Mouse (Mus musculus) lung, postnatal 0 days (tissue): ENCODE results near the gene Raf1.

Source experiments
- CTCF ChIP-seq: IDR thresholded peaks from 2 replicates; pipeline ENCODE4 v1.5.1; 2016; ENCODE audit warnings: antibody characterized with exemption, mild to moderate bottlenecking
- EP300 ChIP-seq: IDR thresholded peaks from 2 replicates; pipeline ENCODE4 v1.6.1; 2016; ENCODE audit warnings: antibody characterized with exemption, mild to moderate bottlenecking, control low read depth

DNA sequence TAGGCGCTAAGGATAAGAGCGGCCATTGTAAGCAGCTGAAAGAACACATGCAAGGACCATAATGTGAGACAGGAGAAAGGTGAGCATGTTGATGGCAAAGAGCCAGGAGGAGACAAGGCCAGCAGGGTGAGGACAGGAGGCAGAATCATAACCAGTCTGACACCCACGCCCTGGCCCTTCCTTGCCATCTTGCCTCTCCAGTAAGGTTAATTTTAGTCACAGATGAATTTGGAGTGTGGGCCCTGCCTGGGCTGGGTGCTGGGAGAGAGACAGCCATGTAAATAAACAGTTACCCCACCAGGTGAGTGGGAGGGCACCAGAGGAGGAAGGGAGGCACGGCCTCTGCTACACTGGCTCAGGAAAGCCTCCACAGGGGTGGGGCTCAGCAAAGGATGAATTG is 4.6 kb upstream of the Raf1 start:
- TF ChIP-seq CTCF = no peak
- TF ChIP-seq EP300 = no peak
